Mouse (Mus musculus): ENCODE measurements around the gene Shisal1. TPM values are rescaled to one million over a fixed set of nuclear protein-coding genes. Genes with fewer than 3 reads are reported as not detected.

Shisal1 gene
- total and polyA plus RNA-seq, 3 experiments: not detected

GRCm38 (mm10) chr15:84484255-84484654 is 37.4 kb upstream of the Shisal1 start:
- H3K9me3 ChIP-seq (replicated peaks; ENCODE audit: low read length): peaks cover 24% of the 10 kb centered on the region
- no peaks in the 10 kb centered on the region for H3K79me2 ChIP-seq (replicated peaks; ENCODE audit: control insufficient read depth, extremely low read depth, insufficient read depth, poor library complexity, severe bottlenecking)
- in situ Hi-C loops (cut with MboI; ENCODE audit: low pct_ligation_motif_present, low pct_unique_long_range_greater_than_20kb, low sequenced_read_pairs) (no loop called here), dilution Hi-C loops (cut with MboI; ENCODE audit: extremely low pct_ligation_motif_present, extremely low pct_unique_long_range_greater_than_20kb, low sequenced_read_pairs) (no loop called here)
- H3K9ac ChIP-seq (ENCODE audit: insufficient read depth, low read depth): no peak overlapping the region
- H3K4me1 ChIP-seq (ENCODE audit: control insufficient read depth in 1 of 2, insufficient read depth in 2 of 2): no peaks in the 10 kb centered on the region
- H3K27ac ChIP-seq (ENCODE audit: insufficient read depth, low read depth): no peak overlapping the region
- TF ChIP-seq ZC3H11A (IDR thresholded peaks at IDR 0.05; ENCODE audit: low read depth, low read length): no peak
- no peak for TF ChIP-seq ELF1 (IDR thresholded peaks at IDR 0.05; ENCODE audit: low read depth, low read length)
- no peak for TF ChIP-seq CTCF (conservative IDR thresholded peaks at IDR 0.05 in 1 of 2, IDR thresholded peaks at IDR 0.05 in 1 of 2; ENCODE audit: low read depth in 2 of 2, low read length in 2 of 2)
- no peak for TF ChIP-seq RAD21 (IDR thresholded peaks at IDR 0.05; ENCODE audit: low read depth, low read length)
- TF ChIP-seq ETS1 (conservative IDR thresholded peaks at IDR 0.05; ENCODE audit: low read depth, low read length): no peak
- no peak for TF ChIP-seq MAX (IDR thresholded peaks at IDR 0.05; ENCODE audit: low read length)
- TF ChIP-seq IRF4 (IDR thresholded peaks at IDR 0.05; ENCODE audit: low read depth, low read length): no peak
- TF ChIP-seq TCF12 (IDR thresholded peaks at IDR 0.05; ENCODE audit: low read depth, low read length): no peak
- no peak for TF ChIP-seq UBTF (IDR thresholded peaks at IDR 0.05; ENCODE audit: low read depth, low read length)
- no peak for TF ChIP-seq BHLHE40 (IDR thresholded peaks at IDR 0.05; ENCODE audit: low read depth, low read length)
- no peak for TF ChIP-seq ZNF384 (IDR thresholded peaks at IDR 0.05; ENCODE audit: low read depth, low read length)
- no peak for TF ChIP-seq EP300 (IDR thresholded peaks at IDR 0.05; ENCODE audit: low read length)
- TF ChIP-seq RCOR1 (conservative IDR thresholded peaks at IDR 0.05; ENCODE audit: low read depth, low read length): no peak
- no peak for TF ChIP-seq ZMIZ1 (IDR thresholded peaks at IDR 0.05; ENCODE audit: low read depth, low read length)
- TF ChIP-seq USF2 (conservative IDR thresholded peaks at IDR 0.05; ENCODE audit: low read depth, low read length): no peak
- no peak for TF ChIP-seq CHD2 (IDR thresholded peaks at IDR 0.05; ENCODE audit: low read length)
- no peak for TF ChIP-seq POLR2AphosphoS2 (IDR thresholded peaks at IDR 0.05; ENCODE audit: low read depth, low read length)
- no peak for TF ChIP-seq ZKSCAN1 (IDR thresholded peaks at IDR 0.05; ENCODE audit: borderline replicate concordance, low read depth, low read length)
- TF ChIP-seq MAFK (IDR thresholded peaks at IDR 0.05; ENCODE audit: insufficient replicate concordance, low read length): no peak
- TF ChIP-seq GABPA (IDR thresholded peaks at IDR 0.05; ENCODE audit: insufficient replicate concordance, low read depth, low read length): no peak
- H3K4me3 ChIP-seq (replicated peaks in 1 of 3; ENCODE audit: low read depth in 2 of 3, low read length in 2 of 3, poor library complexity in 1 of 3): no peak overlapping the region
- no peak overlapping the region for H3K4me2 ChIP-seq (ENCODE audit: insufficient read depth, low read depth, poor library complexity, severe bottlenecking)
- no peak for DNase-seq (ENCODE audit: extremely low read depth)
- H3K27me3 ChIP-seq (replicated peaks): peaks cover 67% of the 10 kb centered on the region
- H3K36me3 ChIP-seq (replicated peaks in 1 of 2; ENCODE audit: control insufficient read depth in 1 of 2, insufficient read depth in 1 of 2, low read length in 1 of 2): no peaks in the 10 kb centered on the region

GRCm38 (mm10) chr15:84483622-84484021 is 36.7 kb upstream of the Shisal1 start:
- peaks cover 18% of the 10 kb centered on the region for H3K9me3 ChIP-seq (replicated peaks; ENCODE audit: low read length)
- no peak overlapping the region for H3K9ac ChIP-seq (ENCODE audit: insufficient read depth, low read depth)
- dilution Hi-C loops (cut with MboI; ENCODE audit: extremely low pct_ligation_motif_present, extremely low pct_unique_long_range_greater_than_20kb, low sequenced_read_pairs): no loop called here
- in situ Hi-C loops (cut with MboI; ENCODE audit: low pct_ligation_motif_present, low pct_unique_long_range_greater_than_20kb, low sequenced_read_pairs): no loop called here
- peaks cover 72% of the 10 kb centered on the region for H3K27me3 ChIP-seq (replicated peaks)
- H3K79me2 ChIP-seq (replicated peaks; ENCODE audit: control insufficient read depth, extremely low read depth, insufficient read depth, poor library complexity, severe bottlenecking): no peaks in the 10 kb centered on the region
- DNase-seq (ENCODE audit: extremely low read depth): no peak
- no peak overlapping the region for H3K4me2 ChIP-seq (ENCODE audit: insufficient read depth, low read depth, poor library complexity, severe bottlenecking)
- no peak overlapping the region for H3K4me3 ChIP-seq (replicated peaks in 1 of 3; ENCODE audit: low read depth in 2 of 3, low read length in 2 of 3, poor library complexity in 1 of 3)
- H3K36me3 ChIP-seq (replicated peaks in 1 of 2; ENCODE audit: control insufficient read depth in 1 of 2, insufficient read depth in 1 of 2, low read length in 1 of 2): no peaks in the 10 kb centered on the region
- TF ChIP-seq MYC (IDR thresholded peaks at IDR 0.05; ENCODE audit: low read depth, low read length): no peak
- no peak for TF ChIP-seq CHD1 (IDR thresholded peaks at IDR 0.05; ENCODE audit: low read depth, low read length)
- no peak overlapping the region for H3K27ac ChIP-seq (ENCODE audit: insufficient read depth, low read depth)
- H3K4me1 ChIP-seq (ENCODE audit: control insufficient read depth in 1 of 2, insufficient read depth in 2 of 2): no peaks in the 10 kb centered on the region
